Mouse (Mus musculus) lung, embryonic 16.5 days (tissue): ENCODE measurements around the gene Zfpm1. TPM values are rescaled to one million over a fixed set of nuclear protein-coding genes. Genes with fewer than 3 reads are reported as not detected.

Experiments used
- ATAC-seq: fragments of 200-750 bp; cut with Nextera tagmentation; 2 replicates; pipeline ENCODE4 v1.8.0; 2017; ENCODE audit warnings: low read depth, mild to moderate bottlenecking, moderate library complexity
- H3K27ac ChIP-seq: fragments of 300-500 bp; sonication (generic); 2 replicates; pipeline ENCODE4 v1.5.1; 2014; ENCODE audit warnings: mild to moderate bottlenecking, control low read depth, low read length
- H3K27me3 ChIP-seq: fragments of 300-500 bp; sonication (generic); 2 replicates; pipeline ENCODE4 v1.6.1; 2014; ENCODE audit warnings: low read depth, low read length, mixed read lengths; ENCODE audit not compliant: control insufficient read depth, insufficient read depth
- H3K36me3 ChIP-seq: fragments of 300-500 bp; sonication (generic); 2 replicates; pipeline ENCODE4 v1.6.1; 2014; ENCODE audit warnings: low read length; ENCODE audit not compliant: control insufficient read depth, insufficient read depth
- H3K4me1 ChIP-seq: fragments of 300-500 bp; sonication (generic); replicated peaks from 2 replicates; pipeline ENCODE4 v1.6.1; 2014; ENCODE audit warnings: low read length, mixed read lengths; ENCODE audit not compliant: control insufficient read depth, insufficient read depth
- H3K4me2 ChIP-seq: fragments of 300-500 bp; sonication (generic); 2 replicates; pipeline ENCODE4 v1.6.1; 2014; ENCODE audit warnings: low read depth, low read length, control low read depth
- H3K4me3 ChIP-seq: fragments of 300-500 bp; sonication (generic); 2 replicates; pipeline ENCODE4 v1.5.1; 2014; ENCODE audit warnings: mild to moderate bottlenecking, low read length, control low read depth
- H3K9ac ChIP-seq: fragments of 300-500 bp; sonication (generic); 2 replicates; pipeline ENCODE4 v1.6.1; 2014; ENCODE audit warnings: low read length, control low read depth
- H3K9me3 ChIP-seq: fragments of 300-500 bp; sonication (generic); 2 replicates; pipeline ENCODE4 v1.6.1; 2016; ENCODE audit warnings: low read length; ENCODE audit not compliant: control insufficient read depth
- WGBS: fragments of 180-500 bp; shearing (Covaris S2); extraction: QIAGEN DNeasy Blood & Tissue Kit; methylation state at CpG from one replicate; pipeline ENCODE4 v1.1.7; 2014; 5-methylcytosine and 5-hydroxymethylcytosine counted together
- polyA plus RNA-seq: library from polyadenylated mRNA; unstranded; fragments of >200 nt; fragmentation: Nextera tagmentation; extraction: Ambion mirVana; gene quantifications from 2 replicates; pipeline ENCODE4 v1.2.1, GENCODE M21; 2015

The Zfpm1 gene
- polyA plus RNA-seq, 1 experiment from 2014 or later, result 1.2 TPM

GRCm38 (mm10) chr8:122281317-122282034, 465 bp upstream of the Zfpm1 start:
- ATAC-seq, result peak; percentile 92
- Histone ChIP-seq H3K4me2 (peak overlapping the region; percentile 75), H3K36me3 (no peaks in the 10 kb centered on the region), H3K27ac (peak overlapping the region; percentile 81), H3K4me3 (peak overlapping the region; percentile 61), H3K4me1 (peaks cover 35% of the 10 kb centered on the region), H3K9ac (peak overlapping the region; percentile 72), H3K9me3 (no peaks in the 10 kb centered on the region), H3K27me3 (no peaks in the 10 kb centered on the region)
- WGBS, result under 1% methylated on average over 41 of the region's 47 CpGs

GRCm38 (mm10) chr8:122282501-122283355, 787 bp downstream of the Zfpm1 start:
- H3K36me3 ChIP-seq, result no peaks in the 10 kb centered on the region
- H3K4me3 ChIP-seq, result peak overlapping the region; percentile 61
- peaks cover 37% of the 10 kb centered on the region for H3K4me1 ChIP-seq
- H3K27ac ChIP-seq, result peak overlapping the region; percentile 73
- under 1% methylated on average over 62 of the region's 70 CpGs for WGBS
- no peaks in the 10 kb centered on the region for H3K27me3 ChIP-seq
- no peak for ATAC-seq
- peak overlapping the region; percentile 87 for H3K4me2 ChIP-seq
- H3K9ac ChIP-seq, result peak overlapping the region; percentile 73
- H3K9me3 ChIP-seq, result no peaks in the 10 kb centered on the region

GRCm38 (mm10) chr8:122283356-122284202, 1.6 kb downstream of the Zfpm1 start:
- peak overlapping the region; percentile 73 for H3K9ac ChIP-seq
- ATAC-seq, result no peak
- peak overlapping the region; percentile 61 for H3K4me3 ChIP-seq
- peak overlapping the region; percentile 87 for H3K4me2 ChIP-seq
- under 1% methylated on average over 37 of the region's 37 CpGs for WGBS
- H3K9me3 ChIP-seq, result no peaks in the 10 kb centered on the region
- no peaks in the 10 kb centered on the region for H3K36me3 ChIP-seq
- H3K27me3 ChIP-seq, result no peaks in the 10 kb centered on the region
- H3K4me1 ChIP-seq, result peaks cover 40% of the 10 kb centered on the region
- H3K27ac ChIP-seq, result peak overlapping the region; percentile 86

- H3K9ac ChIP-seq, result peak overlapping the region; percentile 73
- H3K27ac ChIP-seq, result peak overlapping the region; percentile 86
- WGBS, result under 1% methylated on average over 33 of the region's 33 CpGs
- H3K4me2 ChIP-seq, result peak overlapping the region; percentile 87
- peak overlapping the region; percentile 61 for H3K4me3 ChIP-seq
- no peaks in the 10 kb centered on the region for H3K9me3 ChIP-seq
- H3K4me1 ChIP-seq, result peaks cover 41% of the 10 kb centered on the region
- no peak for ATAC-seq
- no peaks in the 10 kb centered on the region for H3K27me3 ChIP-seq
- H3K36me3 ChIP-seq, result no peaks in the 10 kb centered on the region
Measured at GRCm38 (mm10) chr8:122284203-122284658, 2.3 kb downstream of the Zfpm1 start.

- H3K9me3 ChIP-seq, result no peaks in the 10 kb centered on the region
- H3K4me1 ChIP-seq, result peaks cover 41% of the 10 kb centered on the region
- peak overlapping the region; percentile 86 for H3K27ac ChIP-seq
- no peaks in the 10 kb centered on the region for H3K36me3 ChIP-seq
- 5% methylated on average over 21 of the region's 21 CpGs for WGBS
- no peaks in the 10 kb centered on the region for H3K27me3 ChIP-seq
- peak overlapping the region; percentile 87 for H3K4me2 ChIP-seq
- no peak for ATAC-seq
- peak overlapping the region; percentile 73 for H3K9ac ChIP-seq
- peak overlapping the region; percentile 61 for H3K4me3 ChIP-seq
Measured at GRCm38 (mm10) chr8:122284659-122285261, 2.8 kb downstream of the Zfpm1 start.

GRCm38 (mm10) chr8:122285727-122286126, 3.8 kb downstream of the Zfpm1 start:
- Histone ChIP-seq H3K9me3 (no peaks in the 10 kb centered on the region), H3K9ac (no peak overlapping the region), H3K27ac (no peak overlapping the region), H3K4me3 (no peak overlapping the region), H3K27me3 (no peaks in the 10 kb centered on the region), H3K4me1 (peaks cover 34% of the 10 kb centered on the region), H3K4me2 (no peak overlapping the region), H3K36me3 (no peaks in the 10 kb centered on the region)
- 73% methylated on average over 6 of the region's 6 CpGs for WGBS
- no peak for ATAC-seq

- H3K9ac ChIP-seq, result no peak overlapping the region
- no peaks in the 10 kb centered on the region for H3K36me3 ChIP-seq
- H3K4me3 ChIP-seq, result no peak overlapping the region
- H3K4me2 ChIP-seq, result no peak overlapping the region
- 51% methylated on average over 10 of the region's 10 CpGs for WGBS
- H3K27ac ChIP-seq, result no peak overlapping the region
- no peaks in the 10 kb centered on the region for H3K27me3 ChIP-seq
- H3K9me3 ChIP-seq, result no peaks in the 10 kb centered on the region
- peaks cover 34% of the 10 kb centered on the region for H3K4me1 ChIP-seq
- ATAC-seq, result no peak
Measured at GRCm38 (mm10) chr8:122286899-122287298, 5.0 kb downstream of the Zfpm1 start.

- no peaks in the 10 kb centered on the region for H3K36me3 ChIP-seq
- no peak overlapping the region for H3K27ac ChIP-seq
- no peak overlapping the region for H3K4me3 ChIP-seq
- H3K9ac ChIP-seq, result peak overlapping the region; percentile 22; the same call in 1 of the 2 replicates
- WGBS, result 73% methylated on average over 8 of the region's 8 CpGs
- H3K4me1 ChIP-seq, result peaks cover 34% of the 10 kb centered on the region
- H3K27me3 ChIP-seq, result no peaks in the 10 kb centered on the region
- H3K9me3 ChIP-seq, result no peaks in the 10 kb centered on the region
- no peak overlapping the region for H3K4me2 ChIP-seq
- ATAC-seq, result no peak
Measured at GRCm38 (mm10) chr8:122287742-122288141, 5.8 kb downstream of the Zfpm1 start.
